Mouse (Mus musculus) thymus, adult 2 months (tissue): ENCODE measurements around the gene Zdhhc6.

ENCODE experiments used
- CTCF ChIP-seq: fragments of 200-500 bp; IDR thresholded peaks from 2 replicates; pipeline ENCODE4 v1.5.1; 2012; ENCODE audit warnings: mild to moderate bottlenecking, control low read depth, low read length, moderate library complexity, borderline replicate concordance; ENCODE audit not compliant: control insufficient read depth, poor library complexity, insufficient read depth; ENCODE audit errors: extremely low read depth
- POLR2A ChIP-seq: fragments of 200-500 bp; IDR thresholded peaks from 2 replicates; pipeline ENCODE4 v1.6.1; 2012; ENCODE audit warnings: mild to moderate bottlenecking, low read length, control low read depth, moderate library complexity; ENCODE audit not compliant: control insufficient read depth, poor library complexity, insufficient read depth; ENCODE audit errors: extremely low read depth

DNA sequence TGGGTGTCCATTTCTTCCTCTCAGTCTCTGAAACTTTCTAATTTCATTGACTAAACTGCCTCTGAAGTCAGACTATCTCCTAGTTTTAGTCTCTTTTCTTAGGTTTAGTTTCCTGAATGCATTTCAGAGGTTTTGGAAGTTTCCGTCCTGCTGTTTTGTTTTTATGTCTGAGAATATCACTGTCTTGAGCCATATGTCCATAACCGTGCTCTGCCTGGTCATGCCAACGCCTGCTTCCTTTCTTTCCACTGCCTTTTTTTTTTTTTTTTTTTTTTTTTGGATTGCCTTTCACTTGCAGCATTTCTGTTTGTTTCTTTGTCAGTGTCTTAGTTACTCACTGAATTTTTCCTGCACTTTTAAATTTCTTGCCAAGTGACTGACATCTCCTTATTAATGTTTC lies 15.3 kb downstream of the Zdhhc6 start:
- TF ChIP-seq CTCF, result no peak
- no peak for TF ChIP-seq POLR2A
